Mouse (Mus musculus) urinary bladder, postnatal 0 days (tissue): ENCODE measurements around the gene Gm5799. TPM values are rescaled to one million over a fixed set of nuclear protein-coding genes. Genes with fewer than 3 reads are reported as not detected.

Source experiments
- polyA plus RNA-seq: library from polyadenylated mRNA; unstranded; fragments of >200 nt; fragmentation: Nextera tagmentation; extraction: Ambion mirVana; gene quantifications from 2 replicates; pipeline ENCODE4 v1.2.1, GENCODE M21; 2015

The Gm5799 gene
- polyA plus RNA-seq = not detected in 2 replicates

DNA sequence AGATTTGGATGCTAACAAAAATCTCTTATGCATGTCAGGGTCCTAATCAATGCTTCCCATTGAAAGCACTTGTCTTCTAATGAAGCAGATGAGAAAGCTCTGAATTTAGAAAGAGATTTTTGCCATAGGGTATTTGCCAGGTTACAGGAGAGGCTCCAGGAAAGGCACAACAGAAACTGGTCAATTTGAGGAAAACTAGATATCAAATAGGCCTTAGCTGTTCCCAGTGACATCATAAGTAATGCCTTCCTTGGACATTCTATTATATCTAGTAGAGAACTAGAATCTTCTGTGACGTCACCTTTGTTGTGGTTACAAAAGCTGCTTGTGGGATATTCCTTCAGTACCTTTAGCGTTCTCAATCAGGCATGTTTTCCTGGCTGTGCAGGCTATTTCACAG lies at the start of gene Gm5799:
Gm5799 (plus strand) TSS at position 301 of the 400 bp plus-strand sequence.

GRCm38 (mm10) chr14:43579046-43579445 lies 35.7 kb downstream of the Gm5799 start, which contains the start of gene Gm17654:
Gene Gm17654 (minus strand): TSS chr14:43579146.

Other genes starting within 250 kb of the Gm5799 start
- not detected in 2 replicates for gene Gm8127, start 249.7 kb upstream of the Gm5799 start, polyA plus RNA-seq
- gene 1700001F09Rik, start 195.8 kb upstream of the Gm5799 start, polyA plus RNA-seq = not detected in 2 replicates
- gene Gm8138, start 127.2 kb upstream of the Gm5799 start, polyA plus RNA-seq = not detected in 2 replicates
- not detected in 2 replicates for gene Gm17654, start 35.6 kb downstream of the Gm5799 start, polyA plus RNA-seq
- gene Gm10375, start 64.4 kb downstream of the Gm5799 start, polyA plus RNA-seq = not detected in 2 replicates
- not detected in 2 replicates for gene Gm8165, start 133.6 kb downstream of the Gm5799 start, polyA plus RNA-seq
- gene Gm7324, start 154.3 kb downstream of the Gm5799 start, polyA plus RNA-seq = 0.41 and 0.59 TPM in 2 replicates
- not detected in 2 replicates for gene Gm16506, start 183.9 kb downstream of the Gm5799 start, polyA plus RNA-seq
- not detected in 2 replicates for gene Gm6526, start 204.3 kb downstream of the Gm5799 start, polyA plus RNA-seq
- not detected in 2 replicates for gene Gm8180, start 241.2 kb downstream of the Gm5799 start, polyA plus RNA-seq